Mouse (Mus musculus): ENCODE data around the gene Daam2.
A peak's percentile ranks its signal among the peaks of the same experiment; 100 is the strongest.

Gene Daam2

GRCm38 (mm10) chr17:49563830-49564470 lies at the start of gene Daam2:
Gene Daam2 (minus strand): TSS chr17:49564343.
- peak; percentile 89 to 91 for DNase-seq

DNA sequence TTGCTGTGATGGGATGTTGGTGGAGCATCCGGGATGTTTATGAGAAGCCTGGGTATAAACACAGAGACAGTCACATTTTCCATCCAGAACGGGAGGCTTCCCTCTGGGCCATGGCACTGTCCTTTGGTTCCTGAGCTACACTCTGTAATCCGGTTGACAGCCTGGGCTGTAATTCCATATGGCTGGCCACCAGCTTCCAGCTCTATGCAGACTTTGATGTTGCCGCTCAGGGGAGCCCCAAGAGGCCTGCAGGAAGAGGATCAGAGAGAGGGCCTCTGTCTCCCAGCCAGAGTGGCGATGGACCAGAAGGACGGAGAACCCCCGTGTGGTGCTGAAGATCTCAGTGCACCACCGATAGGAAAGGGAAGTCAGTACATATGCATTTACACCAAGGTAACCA lies 46.2 kb upstream of the Daam2 start:
- peak; percentile 30 to 34 for DNase-seq

DNA sequence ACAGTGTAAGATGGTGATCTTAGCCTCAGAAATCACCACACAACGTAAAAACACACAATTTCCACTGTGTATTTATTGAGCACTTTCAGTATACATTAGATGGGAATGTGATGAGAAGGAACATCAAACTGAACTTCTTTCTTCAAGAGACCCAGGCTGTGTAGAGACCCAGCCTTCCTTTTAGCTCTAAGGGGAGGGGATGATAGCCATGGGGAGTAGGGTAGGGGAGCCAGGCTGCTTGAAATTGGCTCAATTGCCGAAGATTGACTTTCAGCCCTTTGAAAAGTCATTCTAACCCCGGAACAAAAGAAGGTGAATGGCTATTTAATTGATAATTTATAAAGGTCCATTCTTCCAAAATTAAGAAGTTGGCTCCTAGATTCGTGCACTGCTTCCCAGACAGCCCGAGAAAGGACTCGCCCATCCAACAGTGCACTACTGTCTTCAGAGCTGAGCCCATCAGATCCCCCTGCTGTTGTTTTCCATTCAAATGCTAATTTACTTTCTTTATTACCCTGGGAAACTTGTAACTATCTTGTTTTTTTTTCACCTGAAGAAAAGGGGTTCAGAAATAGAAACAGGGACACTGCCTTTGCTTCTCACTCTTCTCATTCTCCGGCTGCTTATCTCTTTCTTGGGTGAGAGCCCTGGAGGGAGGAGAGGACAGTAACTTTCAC lies 43.3 kb upstream of the Daam2 start:
- DNase-seq, result no peak

DNA sequence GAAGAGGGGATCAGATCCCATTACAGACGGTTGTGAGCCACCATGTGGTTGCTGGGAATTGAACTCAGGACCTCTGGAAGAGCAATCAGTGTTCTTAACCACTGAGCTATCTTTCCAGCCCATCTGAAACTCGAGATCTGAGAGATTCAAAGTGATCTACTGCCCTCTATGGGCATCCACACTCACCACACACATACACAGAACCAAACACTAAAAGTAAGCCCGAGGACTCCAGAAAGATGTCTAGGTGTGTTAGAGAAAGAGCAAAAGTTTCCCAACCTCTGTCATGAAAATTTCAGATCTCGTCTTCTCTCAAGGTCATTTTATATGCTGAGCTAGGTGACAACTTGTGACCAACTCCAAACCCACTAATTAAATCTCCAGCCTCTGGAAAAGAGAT lies 41.3 kb upstream of the Daam2 start:
- DNase-seq, result no peak

- DNase-seq, result no peak
Measured at GRCm38 (mm10) chr17:49590051-49590450, 25.9 kb upstream of the Daam2 start.

DNA sequence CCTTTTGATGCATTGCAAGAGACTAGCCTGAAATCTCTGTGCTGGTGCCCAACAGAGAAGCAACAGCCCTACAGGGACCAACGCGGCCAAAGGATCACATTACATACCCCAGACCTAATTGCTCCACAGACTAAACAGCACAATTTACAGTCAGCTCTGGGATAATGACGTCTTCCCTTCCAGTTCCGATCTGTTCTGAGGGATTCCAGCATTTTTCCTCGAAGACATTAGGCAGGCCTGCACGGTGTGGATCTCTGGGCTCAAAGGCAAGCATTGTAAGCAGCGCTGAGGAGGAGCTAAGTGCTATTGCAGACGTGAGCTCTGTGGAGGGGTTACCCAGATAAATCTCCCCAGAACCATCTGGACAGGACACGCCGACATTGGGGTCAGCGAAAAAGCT lies 18.3 kb upstream of the Daam2 start:
- DNase-seq, result no peak

DNA sequence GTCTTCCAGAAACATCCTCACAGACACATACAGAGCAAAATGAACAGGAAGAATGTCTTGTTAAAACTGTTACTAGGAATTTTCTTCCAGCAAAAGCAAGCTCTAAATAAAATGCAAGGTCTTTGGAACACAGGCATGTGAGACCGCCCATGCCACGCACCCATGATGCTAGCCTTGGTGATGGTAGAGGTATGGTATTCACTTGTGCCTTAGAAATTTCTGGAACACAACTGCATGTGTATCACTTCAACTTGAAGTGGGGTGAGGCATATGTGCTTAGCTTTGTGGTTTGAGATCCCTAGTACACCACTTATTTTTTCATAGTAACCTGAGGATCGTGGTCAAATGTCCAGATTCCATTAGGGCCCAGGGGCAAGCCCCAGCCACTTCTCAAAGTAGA lies 13.2 kb upstream of the Daam2 start:
- no peak for DNase-seq

DNA sequence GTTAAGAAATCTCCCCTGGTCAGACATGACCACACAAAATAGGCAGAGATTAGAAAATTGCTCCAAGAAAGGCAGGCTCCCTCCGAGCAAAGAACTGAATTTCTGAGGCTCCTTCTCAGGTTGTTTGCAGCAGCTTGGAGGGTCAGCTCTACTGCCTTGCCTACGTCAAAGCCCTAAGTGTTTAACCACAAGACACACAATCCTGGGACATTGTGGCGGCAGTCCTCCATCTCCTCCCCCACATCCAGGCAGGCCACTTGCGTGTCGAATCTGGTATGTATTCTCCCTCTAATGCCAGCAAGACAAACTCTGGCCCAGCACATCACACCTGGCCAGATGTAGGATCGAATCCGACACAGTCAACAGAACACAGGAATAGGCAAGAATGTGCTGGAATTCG lies 4.6 kb upstream of the Daam2 start:
- DNase-seq, result no peak

DNA sequence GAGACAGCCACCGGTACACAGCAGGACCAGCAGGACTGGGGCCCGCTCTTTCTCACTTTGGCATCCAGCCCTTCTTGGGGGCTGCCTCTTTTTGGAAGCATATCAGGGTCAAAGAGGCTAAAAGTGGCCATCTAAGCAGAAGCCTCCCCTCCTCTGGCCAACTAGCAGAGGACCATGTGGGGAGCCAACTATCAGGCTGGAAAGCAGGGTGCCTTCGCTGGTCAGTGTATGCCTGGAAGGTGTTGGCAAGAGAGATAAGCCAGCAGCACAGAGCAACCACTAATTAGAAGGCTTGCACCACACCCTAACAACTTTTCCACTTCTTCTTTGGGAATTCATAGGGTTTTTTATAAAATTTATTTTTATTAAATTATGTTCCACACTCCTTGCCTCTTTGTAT lies 346 bp upstream of the Daam2 start:
- no peak for DNase-seq

DNA sequence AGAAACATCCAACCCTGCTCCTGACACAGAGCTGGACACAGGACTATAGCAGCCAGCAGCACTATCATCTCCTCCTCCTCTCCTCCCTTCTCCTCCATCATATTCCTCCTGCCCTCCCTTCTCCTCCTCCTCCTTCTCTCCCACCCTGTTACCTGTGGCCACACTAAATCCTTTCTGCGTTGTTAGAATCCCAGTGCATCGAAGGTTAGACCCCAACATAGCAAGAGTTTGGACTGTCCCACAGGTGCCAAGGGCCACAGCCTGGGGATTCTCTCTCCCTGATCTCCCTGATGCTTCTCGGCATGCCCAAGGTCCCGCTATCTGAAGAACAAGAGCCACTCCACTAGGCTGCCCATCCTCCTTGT lies 745 bp downstream of the Daam2 start:
- peak; percentile 38 to 53 for DNase-seq

DNA sequence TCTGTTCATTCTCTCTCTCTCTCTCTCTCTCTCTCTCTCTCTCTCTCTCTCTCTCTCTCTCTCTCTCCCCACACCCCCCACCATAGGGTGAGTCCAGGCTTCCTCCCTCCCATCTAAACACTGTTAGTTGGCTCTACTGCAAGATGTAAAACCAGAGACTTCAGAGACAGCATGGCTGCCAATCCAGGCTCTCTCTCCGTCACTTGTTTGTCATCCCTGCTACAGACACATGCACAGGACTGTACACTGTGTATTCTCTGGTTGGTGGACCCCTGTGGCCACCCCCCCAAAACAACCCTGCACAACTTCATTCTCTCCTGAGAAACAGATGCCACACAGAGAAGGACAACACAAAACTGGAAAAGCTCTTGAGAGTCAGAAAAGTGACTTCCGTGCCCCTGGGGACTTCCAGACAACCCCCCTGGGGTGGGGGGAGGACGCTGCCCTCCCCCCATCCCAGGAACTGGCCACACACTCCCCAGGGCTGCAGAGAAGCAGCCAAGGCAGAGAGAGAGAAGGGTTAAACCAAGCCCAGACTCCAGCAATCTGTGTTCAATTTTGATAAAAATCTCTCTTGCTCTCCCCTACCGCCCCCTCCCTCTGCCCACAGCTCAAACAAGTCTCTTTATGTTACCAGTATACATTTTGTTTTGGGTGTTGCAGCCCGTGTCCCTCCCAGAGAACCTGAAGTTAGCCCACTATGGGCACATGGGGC lies 1.3 kb downstream of the Daam2 start:
- DNase-seq, result peak; percentile 30 to 38

DNA sequence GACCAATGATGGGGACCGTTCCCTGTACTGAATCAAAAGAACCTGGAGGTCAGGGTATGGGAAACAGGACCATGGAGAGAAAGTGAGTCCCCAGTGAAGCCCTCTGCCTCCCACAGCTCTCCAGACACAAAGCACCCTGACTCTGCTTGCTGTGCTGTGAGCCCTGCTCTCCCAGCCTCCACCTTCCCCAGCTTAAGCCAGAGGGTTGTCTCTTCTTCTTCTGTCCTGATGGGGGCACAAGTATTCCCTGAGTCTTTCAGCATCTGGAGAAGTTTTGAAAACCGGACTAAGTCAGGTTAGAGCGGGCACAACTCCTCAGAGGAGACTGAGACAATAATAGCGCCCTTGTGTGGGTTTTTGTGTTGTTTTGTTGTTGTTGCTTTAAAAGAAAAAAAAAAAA lies 2.2 kb downstream of the Daam2 start:
- DNase-seq, result no peak

GRCm38 (mm10) chr17:49559786-49560289 lies 4.3 kb downstream of the Daam2 start:
- DNase-seq, result no peak

DNA sequence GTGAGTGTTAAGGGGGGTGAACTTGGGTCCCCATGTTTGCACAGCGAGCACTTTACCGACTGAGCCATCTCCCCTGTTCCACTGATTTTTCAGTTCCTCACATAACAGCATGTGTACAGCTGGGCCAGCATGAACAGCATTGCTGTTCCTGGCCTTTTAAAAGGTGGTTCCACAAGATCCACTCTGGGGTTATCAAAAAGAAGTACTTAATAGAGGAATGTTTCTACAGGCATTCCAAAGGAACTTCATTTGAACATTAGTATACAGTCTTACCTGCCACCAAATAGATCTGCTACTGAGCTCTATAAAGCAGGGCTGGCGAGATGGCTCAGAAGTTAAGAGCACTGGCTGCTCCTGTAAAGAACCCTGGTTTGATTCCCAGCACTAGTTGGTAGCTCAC lies 8.0 kb downstream of the Daam2 start:
- DNase-seq, result no peak

DNA sequence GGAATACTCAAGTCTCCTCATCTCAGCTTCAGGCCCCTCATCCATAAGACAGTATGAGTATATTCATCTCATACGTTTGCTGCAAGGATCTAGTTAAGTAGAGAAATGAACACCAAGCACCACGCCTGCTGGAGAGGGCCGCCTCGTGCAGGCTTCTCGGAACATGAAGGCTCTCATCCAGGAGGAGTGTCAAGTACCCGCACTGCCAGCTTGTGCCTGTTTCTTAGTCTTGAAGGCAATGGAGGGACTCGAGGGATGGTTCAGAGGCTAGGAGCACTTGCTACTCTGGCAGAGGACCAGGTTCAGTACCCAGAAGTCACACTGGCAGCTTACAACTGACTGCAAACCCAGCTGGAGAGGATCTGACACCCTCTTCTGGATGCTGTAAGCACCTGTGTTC lies 12.2 kb downstream of the Daam2 start:
- peak in 1 of 2 experiments; percentile 8 for DNase-seq

DNA sequence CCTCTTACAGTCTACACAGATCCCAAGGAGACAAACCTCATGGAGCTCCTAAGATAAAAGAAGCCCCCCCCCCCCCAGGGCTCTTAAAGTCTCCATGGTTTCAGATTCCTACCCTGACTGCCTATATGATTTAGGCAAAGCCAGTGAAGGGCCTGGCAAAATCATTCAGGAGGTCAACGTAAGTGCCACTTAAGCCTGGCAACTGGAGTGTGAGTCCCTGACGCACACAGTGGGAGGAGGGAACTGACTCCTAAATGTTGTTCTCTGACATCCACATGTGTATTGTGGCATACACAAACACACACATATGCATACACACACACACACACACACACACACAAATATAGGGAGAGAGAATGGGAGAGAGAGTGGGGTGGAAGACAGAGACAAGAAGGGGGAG lies 12.7 kb downstream of the Daam2 start:
- DNase-seq, result no peak

DNA sequence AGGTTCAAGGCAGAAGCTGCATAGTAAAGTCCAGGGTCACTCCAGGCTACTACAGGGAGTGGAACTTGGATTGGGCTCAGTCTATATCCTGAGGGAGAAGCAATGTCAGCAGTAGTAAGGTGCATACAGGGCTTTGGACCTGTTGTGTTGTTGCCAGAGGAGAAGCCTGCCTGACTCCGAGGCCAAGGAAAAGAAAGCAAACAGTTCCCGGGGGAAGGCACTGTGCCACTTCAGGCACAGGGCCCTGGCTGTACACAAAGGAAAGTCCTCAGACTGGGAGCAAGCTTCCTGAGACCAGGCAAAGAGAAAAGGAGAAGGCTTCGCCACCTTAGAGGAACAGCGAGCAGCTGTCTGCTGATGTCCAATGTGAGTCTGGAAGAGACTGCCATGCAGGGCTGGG lies 18.1 kb downstream of the Daam2 start:
- DNase-seq, result no peak

DNA sequence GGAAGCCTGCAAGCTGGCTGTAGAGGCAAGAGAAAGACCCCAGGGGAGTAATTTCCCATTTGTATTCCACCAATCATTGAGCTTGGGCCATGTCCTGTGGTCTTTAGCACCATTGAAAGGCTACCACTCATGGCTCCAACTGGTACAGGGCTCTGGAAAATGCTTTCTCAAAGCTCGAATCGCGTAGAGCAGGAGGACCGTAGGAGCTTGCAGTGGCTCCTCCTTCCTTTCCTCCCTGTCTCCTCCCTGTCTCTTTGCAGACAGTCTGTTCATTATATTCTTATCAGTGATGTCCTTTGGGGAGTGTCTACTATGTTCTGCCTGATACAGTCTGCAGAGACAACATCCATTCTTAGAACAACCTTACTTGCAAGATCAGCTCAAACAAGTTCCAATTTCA lies 18.7 kb downstream of the Daam2 start:
- DNase-seq, result no peak

DNA sequence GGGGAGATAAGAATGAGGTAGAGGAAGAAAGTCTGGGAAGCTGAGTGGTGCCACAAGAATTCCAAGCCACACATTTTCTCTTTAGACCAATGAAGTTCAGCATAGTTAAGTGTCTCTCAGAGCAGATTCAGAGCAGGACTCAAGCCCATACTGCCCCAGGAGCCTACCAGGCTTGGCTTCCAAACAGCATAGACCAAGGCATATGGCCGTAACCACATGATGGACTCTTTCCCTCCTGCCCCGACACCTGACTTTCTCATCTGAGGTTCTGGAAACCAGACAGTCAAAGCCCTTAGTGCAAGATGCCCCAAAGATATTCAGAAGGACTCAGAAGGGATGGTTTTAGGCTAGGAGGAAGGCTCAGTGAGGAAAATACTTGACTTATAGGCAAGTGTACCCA lies 19.6 kb downstream of the Daam2 start:
- DNase-seq, result peak in 1 of 2 experiments; percentile 61

DNA sequence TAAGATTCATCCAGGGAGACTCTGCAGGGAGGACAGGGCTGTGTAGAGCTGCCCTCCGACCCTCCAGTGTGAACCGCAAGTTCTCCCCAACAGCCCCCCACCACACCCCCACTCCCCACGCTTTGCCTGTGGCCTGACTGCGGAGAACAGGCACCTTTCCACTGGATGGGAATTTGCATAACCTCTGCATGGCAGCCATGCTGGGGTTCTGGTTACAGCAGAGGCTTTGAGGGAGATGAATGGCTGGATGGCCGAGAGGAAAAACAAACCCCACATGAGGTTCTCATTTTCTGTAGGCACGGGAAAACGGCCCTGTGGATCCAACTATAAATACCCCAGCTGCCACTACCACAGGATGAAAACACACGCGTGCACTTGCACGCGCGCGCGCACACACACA lies 23.4 kb downstream of the Daam2 start:
- no peak for DNase-seq

DNA sequence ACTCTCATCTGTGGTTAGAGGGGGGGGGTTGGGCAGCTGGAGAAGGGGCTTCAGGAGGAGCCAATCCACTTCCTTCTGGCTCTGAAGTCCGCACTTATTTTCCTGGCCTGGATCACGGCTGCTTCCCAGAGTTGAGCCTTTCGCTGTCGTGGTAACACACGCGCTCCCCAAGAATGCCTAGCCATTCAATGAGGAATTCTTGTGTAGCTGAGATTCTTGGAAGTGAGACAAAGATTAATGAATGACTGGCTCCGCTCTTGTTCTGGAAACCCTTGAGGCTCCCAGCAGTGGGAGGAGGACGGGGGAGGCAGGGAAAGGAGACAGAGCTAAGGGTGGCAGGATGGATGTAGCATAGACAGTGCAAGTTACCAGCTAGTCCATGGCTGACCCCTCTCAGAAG lies 24.9 kb downstream of the Daam2 start:
- DNase-seq, result no peak

GRCm38 (mm10) chr17:49535580-49535979 lies 28.6 kb downstream of the Daam2 start:
- no peak for DNase-seq

DNA sequence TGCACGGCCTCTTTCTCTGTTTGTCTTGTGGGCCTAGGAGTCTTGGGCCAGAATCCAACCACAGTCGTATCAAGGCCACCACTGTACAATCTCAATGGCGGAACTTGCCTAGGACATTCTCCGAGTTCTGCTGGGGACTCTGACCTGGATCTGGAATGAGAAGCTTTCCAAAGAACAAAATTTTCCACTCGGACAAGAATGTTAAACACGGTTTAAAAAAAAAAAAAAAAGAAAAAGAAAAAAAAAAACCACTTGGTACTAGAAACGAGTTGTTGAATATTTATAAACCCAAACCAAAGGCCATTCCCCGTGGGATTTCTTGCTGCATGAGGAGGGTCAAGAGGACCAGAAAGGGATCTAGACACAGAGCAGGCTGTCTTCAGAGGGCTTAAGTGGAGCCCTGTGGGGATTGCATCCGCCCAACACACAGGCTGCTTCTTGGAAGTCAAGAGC lies 29.9 kb downstream of the Daam2 start:
- no peak for DNase-seq

- no peak for DNase-seq
Measured at GRCm38 (mm10) chr17:49531661-49532060, 32.5 kb downstream of the Daam2 start.
